Mouse (Mus musculus) embryonic facial prominence, embryonic 15.5 days (tissue): Measurements from ENCODE around the gene Ddo. TPM values are rescaled to one million over a fixed set of nuclear protein-coding genes. Genes with fewer than 3 reads are reported as not detected.

Source experiments
- ATAC-seq: fragments of 200-750 bp; cut with Nextera tagmentation; 2 replicates; pipeline ENCODE4 v1.8.0; 2017; ENCODE audit warnings: low read depth, moderate TSS enrichment; ENCODE audit not compliant: insufficient number of reproducible peaks, low FRiP score, low TSS enrichment
- H3K27ac ChIP-seq: fragments of 300-500 bp; sonication (generic); replicated peaks from 2 replicates; pipeline ENCODE4 v1.5.1; 2015; ENCODE audit warnings: mild to moderate bottlenecking, inconsistent platforms
- H3K27me3 ChIP-seq: fragments of 300-500 bp; sonication (generic); 2 replicates; pipeline ENCODE4 v1.6.1; 2015; ENCODE audit warnings: inconsistent platforms
- H3K36me3 ChIP-seq: fragments of 300-500 bp; sonication (generic); 2 replicates; pipeline ENCODE4 v1.6.1; 2015; ENCODE audit warnings: mild to moderate bottlenecking, inconsistent platforms
- H3K4me1 ChIP-seq: fragments of 300-500 bp; sonication (generic); 2 replicates; pipeline ENCODE4 v1.6.1; 2015; ENCODE audit warnings: inconsistent platforms
- H3K4me2 ChIP-seq: fragments of 300-500 bp; sonication (generic); replicated peaks from 2 replicates; pipeline ENCODE4 v1.6.1; 2015; ENCODE audit warnings: mild to moderate bottlenecking, inconsistent platforms
- H3K4me3 ChIP-seq: fragments of 300-500 bp; sonication (generic); replicated peaks from 2 replicates; pipeline ENCODE4 v1.5.1; 2015; ENCODE audit warnings: mild to moderate bottlenecking, inconsistent platforms
- H3K9ac ChIP-seq: fragments of 300-500 bp; sonication (generic); 2 replicates; pipeline ENCODE4 v1.6.1; 2015; ENCODE audit warnings: inconsistent platforms
- H3K9me3 ChIP-seq: fragments of 300-500 bp; sonication (generic); replicated peaks from 2 replicates; pipeline ENCODE4 v1.6.1; 2016; ENCODE audit warnings: inconsistent platforms
- WGBS: fragments of 180-500 bp; shearing (Covaris S2); methylation state at CpG from one replicate; pipeline ENCODE4 v1.1.7; 2015; 5-methylcytosine and 5-hydroxymethylcytosine counted together
- polyA plus RNA-seq: library from polyadenylated mRNA; unstranded; fragments of >200 nt; fragmentation: Nextera tagmentation; extraction: Ambion mirVana; gene quantifications from 2 replicates; pipeline ENCODE4 v1.2.1, GENCODE M21; 2015

Gene Ddo
- polyA plus RNA-seq, 1 experiment from 2014 or later = 2.8 TPM

GRCm38 (mm10) chr10:40684326-40684725, 54.5 kb downstream of the Ddo start:
- H3K4me2 ChIP-seq = no peak overlapping the region
- H3K36me3 ChIP-seq = no peaks in the 10 kb centered on the region
- no peak overlapping the region for H3K4me3 ChIP-seq
- H3K4me1 ChIP-seq = peaks cover 8% of the 10 kb centered on the region; the same call in 1 of the 2 replicates
- H3K9me3 ChIP-seq = no peaks in the 10 kb centered on the region
- no peaks in the 10 kb centered on the region for H3K27me3 ChIP-seq
- no peak for ATAC-seq
- 89% methylated on average over 7 of the region's 7 CpGs for WGBS
- H3K27ac ChIP-seq = no peak overlapping the region
- no peak overlapping the region for H3K9ac ChIP-seq

GRCm38 (mm10) chr10:40685641-40686040, 55.8 kb downstream of the Ddo start:
- no peaks in the 10 kb centered on the region for H3K27me3 ChIP-seq
- ATAC-seq = no peak
- no peak overlapping the region for H3K9ac ChIP-seq
- H3K36me3 ChIP-seq = no peaks in the 10 kb centered on the region
- H3K9me3 ChIP-seq = no peaks in the 10 kb centered on the region
- peaks cover 8% of the 10 kb centered on the region; the same call in 1 of the 2 replicates for H3K4me1 ChIP-seq
- WGBS = 45% methylated on average over 8 of the region's 8 CpGs
- no peak overlapping the region for H3K4me2 ChIP-seq
- H3K4me3 ChIP-seq = no peak overlapping the region
- no peak overlapping the region for H3K27ac ChIP-seq

GRCm38 (mm10) chr10:40686976-40687375, 57.2 kb downstream of the Ddo start:
- Histone ChIP-seq H3K27me3 (no peaks in the 10 kb centered on the region), H3K9me3 (no peaks in the 10 kb centered on the region), H3K36me3 (no peaks in the 10 kb centered on the region), H3K27ac (no peak overlapping the region), H3K4me3 (no peak overlapping the region), H3K4me2 (no peak overlapping the region), H3K4me1 (peaks cover 8% of the 10 kb centered on the region; the same call in 1 of the 2 replicates), H3K9ac (no peak overlapping the region)
- ATAC-seq = no peak
- 89% methylated on average over 4 of the region's 4 CpGs for WGBS

- Histone ChIP-seq H3K27ac (no peak overlapping the region), H3K36me3 (no peaks in the 10 kb centered on the region), H3K9ac (no peak overlapping the region), H3K4me3 (no peak overlapping the region), H3K4me2 (no peak overlapping the region), H3K4me1 (peaks cover 8% of the 10 kb centered on the region; the same call in 1 of the 2 replicates), H3K9me3 (no peaks in the 10 kb centered on the region), H3K27me3 (no peaks in the 10 kb centered on the region)
- WGBS = 56% methylated on average over 2 of the region's 2 CpGs
- no peak for ATAC-seq
These were observed 57.6 kb downstream of the Ddo start for GRCm38 (mm10) chr10:40687407-40687806.

- Histone ChIP-seq H3K4me1 (peaks cover 3% of the 10 kb centered on the region; the same call in 1 of the 2 replicates), H3K27me3 (no peaks in the 10 kb centered on the region), H3K4me3 (no peak overlapping the region), H3K9ac (no peak overlapping the region), H3K36me3 (no peaks in the 10 kb centered on the region), H3K9me3 (no peaks in the 10 kb centered on the region), H3K4me2 (no peak overlapping the region), H3K27ac (no peak overlapping the region)
- 74% methylated on average over 6 of the region's 6 CpGs for WGBS
- no peak for ATAC-seq
These were observed 58.5 kb downstream of the Ddo start for GRCm38 (mm10) chr10:40688266-40688665.

GRCm38 (mm10) chr10:40688873-40689272, 59.1 kb downstream of the Ddo start:
- no peaks in the 10 kb centered on the region for H3K9me3 ChIP-seq
- H3K4me1 ChIP-seq = peaks cover under 1% of the 10 kb centered on the region; the same call in 1 of the 2 replicates
- H3K4me3 ChIP-seq = no peak overlapping the region
- H3K4me2 ChIP-seq = no peak overlapping the region
- H3K36me3 ChIP-seq = no peaks in the 10 kb centered on the region
- no peaks in the 10 kb centered on the region for H3K27me3 ChIP-seq
- no peak overlapping the region for H3K27ac ChIP-seq
- no peak for ATAC-seq
- 48% methylated on average over 1 of the region's 1 CpGs for WGBS
- H3K9ac ChIP-seq = no peak overlapping the region

- Histone ChIP-seq H3K27me3 (no peaks in the 10 kb centered on the region), H3K9me3 (no peaks in the 10 kb centered on the region), H3K4me1 (no peaks in the 10 kb centered on the region), H3K4me2 (no peak overlapping the region), H3K4me3 (no peak overlapping the region), H3K9ac (no peak overlapping the region), H3K27ac (no peak overlapping the region), H3K36me3 (no peaks in the 10 kb centered on the region)
- ATAC-seq = no peak
- WGBS = 73% methylated on average over 4 of the region's 4 CpGs
These were observed 68.8 kb downstream of the Ddo start for GRCm38 (mm10) chr10:40698652-40699051.

- Histone ChIP-seq H3K4me3 (no peak overlapping the region), H3K4me1 (0 out of 2 replicates have a peak, but pooled peaks cover 3% of the 10 kb centered on the region), H3K4me2 (no peak overlapping the region), H3K27ac (no peak overlapping the region), H3K9ac (no peak overlapping the region), H3K27me3 (no peaks in the 10 kb centered on the region), H3K36me3 (no peaks in the 10 kb centered on the region), H3K9me3 (no peaks in the 10 kb centered on the region)
- ATAC-seq = no peak
- 60% methylated on average over 7 of the region's 7 CpGs for WGBS
These were observed 81.3 kb downstream of the Ddo start for GRCm38 (mm10) chr10:40711127-40711526.

GRCm38 (mm10) chr10:40713018-40713608, 83.3 kb downstream of the Ddo start:
- Histone ChIP-seq H3K4me3 (no peak overlapping the region), H3K9me3 (no peaks in the 10 kb centered on the region), H3K4me1 (0 out of 2 replicates have a peak, but pooled peaks cover 3% of the 10 kb centered on the region), H3K36me3 (no peaks in the 10 kb centered on the region), H3K9ac (no peak overlapping the region), H3K27ac (no peak overlapping the region), H3K27me3 (no peaks in the 10 kb centered on the region), H3K4me2 (no peak overlapping the region)
- 29% methylated on average over 9 of the region's 9 CpGs for WGBS
- ATAC-seq = no peak; the same call in 1 of the 2 replicates

- WGBS = 88% methylated on average over 9 of the region's 9 CpGs
These were observed 84.0 kb downstream of the Ddo start for GRCm38 (mm10) chr10:40713829-40714228.

GRCm38 (mm10) chr10:40715151-40715550, 85.3 kb downstream of the Ddo start:
- ATAC-seq = no peak
- WGBS = 83% methylated on average over 4 of the region's 4 CpGs
- Histone ChIP-seq H3K4me1 (peaks cover 3% of the 10 kb centered on the region; the same call in 1 of the 2 replicates), H3K9me3 (no peaks in the 10 kb centered on the region), H3K27ac (no peak overlapping the region), H3K4me3 (no peak overlapping the region), H3K9ac (no peak overlapping the region), H3K36me3 (no peaks in the 10 kb centered on the region), H3K27me3 (no peaks in the 10 kb centered on the region), H3K4me2 (no peak overlapping the region)

More at GRCm38 (mm10) chr10:40713829-40714228, 84.0 kb downstream of the Ddo start:
- Histone ChIP-seq H3K4me1 (peaks cover 3% of the 10 kb centered on the region; the same call in 1 of the 2 replicates), H3K27me3 (no peaks in the 10 kb centered on the region), H3K4me3 (no peak overlapping the region), H3K27ac (no peak overlapping the region), H3K4me2 (no peak overlapping the region), H3K9me3 (no peaks in the 10 kb centered on the region), H3K36me3 (no peaks in the 10 kb centered on the region), H3K9ac (no peak overlapping the region)
- ATAC-seq = no peak

GRCm38 (mm10) chr10:40716296-40716695, 86.5 kb downstream of the Ddo start:
- H3K36me3 ChIP-seq = no peaks in the 10 kb centered on the region
- H3K9ac ChIP-seq = no peak overlapping the region
- H3K4me1 ChIP-seq = peaks cover 5% of the 10 kb centered on the region; the same call in 1 of the 2 replicates
- ATAC-seq = no peak
- 80% methylated on average over 8 of the region's 8 CpGs for WGBS
- H3K9me3 ChIP-seq = no peaks in the 10 kb centered on the region
- no peak overlapping the region for H3K4me2 ChIP-seq
- H3K27me3 ChIP-seq = no peaks in the 10 kb centered on the region
- no peak overlapping the region for H3K27ac ChIP-seq
- no peak overlapping the region for H3K4me3 ChIP-seq
